Mouse (Mus musculus) embryo, embryonic 11.5 days (tissue): ENCODE results near the gene Psmd13.
A peak's percentile ranks its signal among the peaks of the same experiment; 100 is the strongest.
"Not testable (repeated sequence)": the region's sequence is repeated elsewhere in the genome, so short reads cannot be mapped to it uniquely, and the experiment has no call there.

Source experiments
- DNase-seq: peaks from one replicate; pipeline ENCODE4 v3.0.0-alpha.2; 2012; ENCODE audit warnings: low read depth, low spot score

Gene Psmd13

GRCm38 (mm10) chr7:140856785-140857549 is 24.8 kb upstream of the Psmd13 start, which contains the start of gene Ric8a:
Ric8a (plus strand) TSS chr7:140856957.
- peak; percentile 58 for DNase-seq

DNA sequence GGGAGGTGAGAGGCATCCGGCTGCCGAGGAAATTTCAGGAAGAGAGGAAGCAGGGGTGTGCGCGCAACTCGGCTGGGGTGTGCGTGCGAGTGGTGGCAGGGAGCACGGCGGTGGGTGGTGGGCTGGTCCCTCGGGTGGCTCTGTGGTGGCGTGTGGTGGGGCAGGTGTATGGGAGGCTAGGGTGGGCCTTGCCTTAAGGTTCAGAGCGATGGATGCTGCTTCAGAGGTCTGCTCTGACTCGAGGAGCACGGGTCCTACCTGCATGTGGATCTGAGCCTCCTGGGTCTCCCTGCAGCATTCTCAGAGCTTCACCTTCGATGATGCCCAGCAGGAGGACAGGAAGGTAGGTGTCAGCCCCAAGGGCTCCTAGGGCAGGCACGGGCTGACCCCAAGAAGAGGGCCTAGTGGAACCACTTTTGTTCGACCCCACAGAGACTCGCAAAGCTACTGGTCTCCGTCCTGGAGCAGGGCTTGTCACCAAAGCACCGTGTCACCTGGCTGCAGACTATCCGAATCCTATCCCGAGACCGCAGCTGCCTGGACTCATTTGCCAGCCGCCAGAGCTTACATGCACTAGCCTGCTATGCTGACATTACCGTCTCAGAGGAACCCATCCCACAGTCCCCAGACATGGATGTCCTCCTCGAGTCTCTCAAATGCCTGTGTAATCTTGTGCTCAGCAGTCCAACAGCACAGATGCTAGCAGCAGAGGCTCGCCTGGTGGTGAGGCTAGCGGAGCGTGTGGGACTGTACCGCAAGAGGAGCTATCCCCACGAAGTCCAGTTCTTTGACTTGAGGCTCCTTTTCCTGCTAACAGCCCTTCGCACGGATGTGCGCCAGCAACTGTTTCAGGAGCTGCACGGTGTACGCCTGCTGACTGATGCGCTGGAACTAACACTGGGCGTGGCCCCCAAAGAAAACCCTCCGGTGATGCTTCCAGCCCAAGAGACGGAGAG is 23.9 kb upstream of the Psmd13 start, which contains the start of gene Bet1l:
Bet1l (minus strand) TSS at position 28 of the 956 bp plus-strand sequence.
- DNase-seq, result no peak

DNA sequence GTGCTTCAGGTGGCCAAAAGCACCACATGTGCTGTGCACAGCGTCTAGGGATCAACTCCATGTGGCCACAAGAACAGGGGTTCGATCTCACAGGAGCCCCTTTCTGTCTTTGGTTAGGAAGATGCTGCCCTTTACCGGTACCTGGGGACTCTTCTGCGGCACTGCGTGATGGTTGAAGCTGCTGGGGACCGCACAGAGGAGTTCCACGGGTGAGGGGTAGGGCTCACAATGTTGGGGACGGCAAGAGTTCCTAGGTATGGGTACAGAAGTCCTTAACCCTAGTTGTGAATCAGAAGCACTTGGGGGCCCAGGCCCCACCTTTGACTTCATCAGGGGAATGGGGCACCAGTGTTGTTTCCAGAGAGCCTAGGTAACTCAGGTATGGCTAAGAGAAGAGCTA is 23.0 kb upstream of the Psmd13 start:
- DNase-seq, result no peak

GRCm38 (mm10) chr7:140859997-140860396 is 21.8 kb upstream of the Psmd13 start:
- DNase-seq, result no peak

DNA sequence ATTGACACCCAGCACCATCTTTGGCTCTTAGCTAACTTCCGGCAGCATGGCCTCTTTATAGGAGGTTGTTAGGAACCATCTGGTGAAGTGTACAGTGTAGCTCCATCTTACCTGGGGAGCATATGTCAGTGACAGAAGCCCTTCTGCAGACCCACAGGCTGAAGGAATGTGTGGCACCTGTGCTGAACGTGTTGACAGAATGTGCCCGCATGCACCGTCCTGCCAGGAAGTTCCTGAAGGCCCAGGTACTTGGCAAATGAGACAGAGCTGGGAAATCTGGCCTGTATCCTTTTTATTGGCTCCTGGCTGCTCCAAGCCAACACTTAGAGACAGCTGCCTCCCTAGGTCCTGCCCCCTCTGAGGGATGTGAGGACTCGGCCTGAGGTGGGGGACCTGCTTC is 21.0 kb upstream of the Psmd13 start:
- DNase-seq, result no peak

DNA sequence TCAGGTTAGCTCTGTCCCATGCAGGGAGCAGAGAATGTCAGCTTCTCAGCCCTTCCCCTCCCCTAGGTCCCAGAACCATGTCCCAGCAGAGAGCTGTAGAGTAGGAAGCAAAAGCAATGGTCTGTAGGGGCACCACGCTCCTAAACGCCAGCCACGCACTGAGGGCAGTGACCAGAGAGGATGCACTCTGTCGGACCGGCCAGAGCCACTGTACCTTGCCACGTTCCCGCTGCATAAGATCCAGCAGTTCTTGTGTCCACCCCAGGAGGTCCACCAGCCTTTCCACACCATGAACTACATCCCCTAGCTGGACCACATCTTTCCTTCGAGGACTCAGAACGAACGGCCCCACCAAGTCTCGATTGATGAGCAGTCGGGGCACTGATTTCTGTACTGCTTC is 17.0 kb upstream of the Psmd13 start:
- DNase-seq, result no peak

- no peak for DNase-seq
Observed at GRCm38 (mm10) chr7:140874224-140874623, 7.5 kb upstream of the Psmd13 start.

DNA sequence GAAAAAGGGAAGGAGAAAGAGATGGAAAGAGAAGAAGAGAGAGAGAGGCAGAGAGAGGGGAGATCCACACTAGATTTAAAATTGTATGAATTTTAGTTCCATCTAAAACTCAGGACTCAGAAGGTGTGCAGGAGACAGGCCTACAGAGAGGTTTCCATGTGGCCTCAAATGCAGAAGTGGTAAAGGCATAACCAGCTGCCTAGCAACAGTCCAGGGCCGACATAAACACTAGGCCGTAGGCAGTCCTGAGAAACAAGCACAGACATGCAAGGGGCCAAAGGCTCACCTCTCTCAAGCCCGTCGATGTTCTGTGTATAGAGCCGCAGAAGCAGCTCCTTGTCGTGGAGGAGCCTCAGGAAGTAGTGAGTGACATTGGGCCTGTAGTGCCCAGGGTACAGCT is 4.4 kb upstream of the Psmd13 start:
- no peak for DNase-seq

DNA sequence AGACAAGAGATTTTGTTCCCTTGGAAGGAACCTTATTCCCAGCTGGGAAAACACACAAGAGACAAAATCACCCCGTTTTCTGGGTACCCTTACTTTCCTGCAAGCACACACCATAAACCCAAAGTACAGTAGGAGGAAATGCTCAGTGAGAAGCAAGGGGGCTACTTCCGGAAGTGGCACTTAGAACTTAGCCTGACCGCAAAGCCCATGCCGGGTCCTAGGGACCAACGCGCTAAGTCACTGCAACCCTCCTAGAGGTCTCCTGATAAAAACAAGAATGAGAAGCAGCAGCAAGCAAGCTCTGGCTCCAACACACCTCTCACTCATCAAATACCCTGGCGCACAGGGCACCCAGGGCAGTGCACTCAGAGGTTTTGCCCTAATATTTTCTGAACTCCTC is 2.4 kb upstream of the Psmd13 start:
- no peak for DNase-seq

DNA sequence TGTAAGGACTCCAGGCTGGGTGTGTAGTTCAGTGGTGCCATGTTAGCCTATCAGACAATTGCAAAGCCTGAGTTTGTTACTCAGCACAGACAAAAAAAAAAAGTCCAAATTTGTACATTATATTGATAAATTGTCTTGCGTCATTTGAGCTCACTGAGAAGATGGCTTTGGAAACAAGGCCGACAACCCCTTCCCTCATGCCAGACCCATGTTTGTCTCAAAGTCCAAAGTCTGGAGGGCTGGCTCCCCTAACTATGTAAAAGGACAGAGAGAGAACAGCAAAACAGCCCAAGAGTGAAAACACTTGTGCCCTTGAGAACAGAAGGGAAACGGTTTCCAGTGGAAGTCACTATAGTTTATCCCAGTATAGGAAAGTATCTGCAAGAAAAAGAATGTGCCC is 1.3 kb upstream of the Psmd13 start:
- no peak for DNase-seq

DNA sequence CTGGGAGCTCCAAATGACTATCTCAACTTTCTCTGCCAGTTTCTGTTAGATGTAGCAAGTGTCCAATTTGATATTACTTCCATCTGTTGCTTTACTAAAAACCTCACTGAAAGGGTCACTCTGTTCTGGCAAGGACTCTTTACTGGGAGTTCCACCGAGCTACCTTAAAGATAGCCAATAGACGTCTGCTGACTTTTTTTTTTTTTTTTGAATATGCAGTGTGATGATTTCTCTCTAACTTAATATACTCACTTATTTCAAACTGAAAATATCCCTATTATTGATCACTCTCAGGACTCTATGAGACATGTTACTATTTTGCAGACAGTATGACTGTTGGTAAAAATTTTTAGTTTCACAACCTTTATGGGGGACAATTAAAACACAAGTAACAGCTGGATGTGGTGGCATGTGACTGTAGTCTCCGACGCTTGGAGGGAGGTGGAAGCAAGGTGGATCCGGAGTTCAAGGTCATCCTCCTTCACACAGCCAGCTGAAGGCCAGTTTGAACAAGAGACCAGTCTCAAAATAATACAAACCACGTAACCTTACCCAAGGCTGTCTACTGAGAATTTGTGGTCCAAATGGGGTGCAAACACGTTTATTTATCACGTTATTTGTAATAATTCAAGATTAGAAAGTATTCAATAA is 778 bp upstream of the Psmd13 start:
- DNase-seq, result no peak

DNA sequence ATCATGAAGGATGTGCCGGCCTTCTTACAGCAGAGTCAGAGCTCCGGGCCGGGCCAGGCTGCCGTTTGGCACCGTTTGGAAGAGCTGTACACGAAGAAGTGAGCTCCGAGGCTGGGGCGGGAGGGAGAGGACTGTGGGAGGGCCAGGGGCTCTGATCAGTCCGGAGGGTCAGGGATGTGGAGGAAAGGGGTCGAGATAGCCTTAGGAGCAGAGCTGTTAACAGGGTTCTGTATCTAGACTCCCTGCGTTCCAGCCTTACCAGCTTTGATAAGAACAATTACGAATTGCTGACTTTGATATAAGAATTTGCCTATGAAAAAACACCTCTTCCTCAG is 668 bp downstream of the Psmd13 start:
- no peak for DNase-seq

DNA sequence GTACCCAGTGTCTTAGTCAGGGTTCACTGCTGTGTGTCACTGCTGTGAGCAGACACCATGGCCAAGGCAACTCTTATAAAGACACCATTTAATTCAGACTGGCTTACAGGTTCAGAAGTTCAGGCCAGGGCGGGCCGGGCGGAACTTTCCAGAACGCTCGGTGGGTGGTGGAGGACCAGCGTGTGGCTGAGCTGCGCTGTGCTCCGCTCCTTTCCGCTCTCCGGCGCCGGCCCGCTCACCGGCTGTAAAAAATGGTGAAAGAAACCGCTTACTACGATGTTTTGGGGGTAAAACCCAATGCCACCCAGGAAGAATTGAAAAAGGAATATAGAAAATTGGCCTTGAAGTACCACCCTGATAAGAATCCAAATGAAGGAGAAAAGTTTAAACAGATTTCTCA is 8.9 kb downstream of the Psmd13 start:
- not testable (repeated sequence) for DNase-seq

GRCm38 (mm10) chr7:140894031-140894430 is 12.3 kb downstream of the Psmd13 start:
- no peak for DNase-seq

DNA sequence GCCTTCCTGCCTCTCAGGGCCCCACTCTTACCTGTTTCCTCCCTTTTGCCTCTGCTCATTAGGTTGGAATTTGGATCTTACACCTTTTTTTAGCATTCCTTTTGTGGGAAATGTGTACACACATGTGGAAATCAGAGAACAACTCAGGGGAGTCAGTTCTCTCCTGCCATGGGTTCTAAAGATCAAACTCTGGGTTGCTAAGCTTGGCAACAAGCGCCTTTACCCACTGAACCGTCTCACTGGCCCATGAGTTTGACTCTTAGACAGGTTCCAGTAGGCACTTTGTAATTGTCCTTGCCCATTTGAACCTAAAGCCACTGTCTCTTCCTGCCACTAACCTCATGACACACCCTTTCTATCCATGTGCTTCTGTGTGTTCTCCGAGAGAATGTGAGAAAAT is 12.8 kb downstream of the Psmd13 start:
- no peak for DNase-seq

DNA sequence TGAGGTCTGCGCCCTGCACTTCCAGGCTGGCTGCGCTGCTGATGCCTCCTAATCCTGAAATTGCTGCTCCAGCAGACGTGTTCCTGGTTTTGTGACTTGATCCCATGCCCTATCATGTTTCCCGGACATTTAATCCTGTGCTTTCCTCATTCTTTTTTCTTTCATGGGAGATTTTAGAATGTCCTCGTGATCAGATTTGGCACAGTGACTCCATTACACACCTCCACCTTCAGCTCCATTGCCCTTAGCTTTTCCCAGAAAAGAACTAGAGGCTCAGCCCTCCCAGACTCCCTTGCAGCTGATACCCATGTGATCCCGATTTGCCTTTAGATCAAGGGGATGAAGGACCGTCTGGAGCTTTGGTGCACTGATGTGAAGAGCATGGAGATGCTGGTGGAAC is 16.1 kb downstream of the Psmd13 start:
- DNase-seq, result no peak

DNA sequence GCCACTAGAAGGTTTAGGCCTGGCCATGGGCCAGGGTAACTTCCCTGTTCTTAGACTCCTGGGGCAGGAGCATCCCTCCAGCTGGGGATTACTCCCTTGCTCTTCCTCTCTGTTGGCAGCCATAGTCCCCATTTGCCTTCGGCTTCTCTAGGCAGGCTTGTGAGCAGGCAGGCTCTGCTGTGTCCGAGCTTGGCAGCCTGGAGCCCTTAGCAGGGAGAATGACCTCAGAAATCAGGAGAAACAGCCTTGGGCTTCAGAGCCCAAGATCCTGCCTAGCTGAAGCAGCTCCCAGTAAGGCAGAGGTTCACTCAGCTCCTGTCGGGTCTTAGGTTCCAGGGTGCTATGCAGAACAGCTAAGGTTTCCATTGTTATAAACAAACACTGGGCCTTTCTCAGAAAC is 17.4 kb downstream of the Psmd13 start:
- no peak for DNase-seq

- no peak for DNase-seq
Observed at GRCm38 (mm10) chr7:140900220-140900619, 18.5 kb downstream of the Psmd13 start, which contains the start of gene Cox8b. Cox8b (minus strand) TSS chr7:140900446.

- no peak for DNase-seq
Observed at GRCm38 (mm10) chr7:140902036-140902875, 20.5 kb downstream of the Psmd13 start.

GRCm38 (mm10) chr7:140903212-140903611 is 21.4 kb downstream of the Psmd13 start:
- peak; percentile 64 for DNase-seq

DNA sequence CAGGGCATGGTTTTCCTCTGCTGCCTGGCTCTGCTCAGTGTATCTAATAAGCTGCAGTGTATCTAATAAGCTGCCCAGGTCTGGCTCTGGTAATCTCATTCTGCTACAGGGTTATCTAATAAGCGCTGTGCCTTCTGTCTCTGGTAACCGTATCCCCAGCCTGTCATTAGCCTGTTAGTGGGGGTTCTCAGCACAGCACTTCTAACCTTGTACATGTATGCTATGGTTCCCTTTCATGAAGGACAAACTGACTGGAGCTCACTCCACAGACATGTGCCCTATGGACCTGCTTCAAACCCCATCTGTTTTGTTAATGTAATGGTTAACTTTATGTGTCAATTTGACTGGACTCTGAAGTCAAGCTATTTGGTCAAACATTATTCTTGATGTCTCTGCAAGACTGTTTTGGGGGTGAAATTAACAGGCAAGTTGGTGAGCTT is 23.9 kb downstream of the Psmd13 start:
- DNase-seq, result no peak
